Comparison of ENCODE assay signal across 11 mouse cellular contexts in genomic region chr10:59958458-59958857, GRCm38 (mm10). TPM values are rescaled to one million over a fixed set of nuclear protein-coding genes. Genes with fewer than 3 reads are reported as not detected.
DNase-seq lines count a peak whose midpoint lies in the region; ATAC-seq and TF ChIP-seq lines count a peak whose summit lies in the region.
"Had no signal": no experiment of that assay in that cellular context is flagged by ENCODE, and none has a peak within 500 bp of the region (broad histone marks: within the 10 kb centered on the region; RNA-seq: fewer than 3 reads in every experiment).

No protein-coding gene starts in this region.

- TF ChIP-seq CTCF in heart, postnatal 0 days (IDR thresholded peaks at IDR 0.05; ENCODE audit: low read depth), result no peak
- TF ChIP-seq CTCF in kidney, adult 2 months (conservative IDR thresholded peaks at IDR 0.05; ENCODE audit: insufficient read depth, insufficient read length, low read depth, low read length), result no peak

- H3K4me2 ChIP-seq in heart, postnatal 0 days (ENCODE audit: low read depth, low read length), result no peak overlapping the region
- peak overlapping the region; percentile 57 for H3K4me2 ChIP-seq in myocyte (ENCODE audit: low read depth)
- H3K4me2 ChIP-seq: lung, embryonic 15.5 days had no signal

- no peak overlapping the region for H3ac ChIP-seq in myocyte (ENCODE audit: control insufficient read depth, insufficient read length)

- H3K4me1 ChIP-seq in heart, postnatal 0 days (ENCODE audit: control insufficient read depth, insufficient read depth), result peaks cover 10% of the 10 kb centered on the region; the same call in 1 of the 2 replicates
- H3K4me1 ChIP-seq in brown adipose tissue, adult 24 weeks (ENCODE audit: control insufficient read depth, insufficient read depth, insufficient read length, low read length), result peaks cover 13% of the 10 kb centered on the region
- H3K4me1 ChIP-seq in kidney, adult 2 months (ENCODE audit: control insufficient read depth, insufficient read depth, low read length), result no peaks in the 10 kb centered on the region

- no peak for DNase-seq in heart, postnatal 0 days (ENCODE audit: low spot score)
- DNase-seq in heart, postnatal 25 days (ENCODE audit: low spot score), result no peak
- DNase-seq in kidney, adult 2 months, result no peak
- DNase-seq in c-Kit-positive CD71-positive TER-119-positive erythroid progenitor cells, embryonic 14.5 days (ENCODE audit: low spot score), result no peak
- DNase-seq in adrenal gland, adult 8-10 months, result no peak
- DNase-seq: kidney, postnatal 10 days had no signal

- no peak for ATAC-seq in heart, postnatal 0 days (ENCODE audit: insufficient read depth, low read depth)
- 0 out of 4 replicates have a peak, but pooled peaks have one; percentile 4 to 14 for ATAC-seq in hematopoietic stem cell, adult 5-6 weeks (replicated peaks in 1 of 2; ENCODE audit: insufficient read depth in 1 of 2, low FRiP score in 2 of 2, low TSS enrichment in 1 of 2, low read depth in 1 of 2, poor library complexity in 2 of 2, severe bottlenecking in 2 of 2)

- no peaks in the 10 kb centered on the region for H3K79me2 ChIP-seq in myocyte (ENCODE audit: control insufficient read depth, insufficient read depth)

- peak overlapping the region; percentile 43; the same call in 1 of the 2 replicates for H3K27ac ChIP-seq in heart, postnatal 0 days (ENCODE audit: low read depth)
- H3K27ac ChIP-seq in brown adipose tissue, adult 24 weeks (replicated peaks; ENCODE audit: low read depth, low read length), result peak overlapping the region; percentile 16; the same call in 1 of the 2 replicates
- H3K27ac ChIP-seq in kidney, adult 2 months (ENCODE audit: insufficient read depth, low read depth, low read length), result no peak overlapping the region
- H3K27ac ChIP-seq: lung, embryonic 15.5 days had no signal

- intact Hi-C loops in heart, postnatal 25 days (cut with DNase I), result no loop called here

- TF ChIP-seq POLR2A in myocyte (IDR thresholded peaks at IDR 0.05; ENCODE audit: insufficient read length, low read depth), result no peak
- TF ChIP-seq POLR2A in kidney, adult 2 months (IDR thresholded peaks at IDR 0.05; ENCODE audit: low read depth, low read length), result no peak

- TF ChIP-seq EP300 in heart, postnatal 0 days (IDR thresholded peaks at IDR 0.05; ENCODE audit: low read depth), result no peak

- 63% methylated on average over 5 of the region's 5 CpGs for WGBS in heart, postnatal 0 days
- WGBS in kidney, adult 2 months, result 79% methylated on average over 5 of the region's 5 CpGs

- no peak overlapping the region for H3K9ac ChIP-seq in heart, postnatal 0 days (replicated peaks; ENCODE audit: low read depth, low read length)
- H3K9ac ChIP-seq: lung, embryonic 15.5 days had no signal

- H3K27me3 ChIP-seq in heart, postnatal 0 days (ENCODE audit: control insufficient read depth, insufficient read depth, low read length), result no peaks in the 10 kb centered on the region
- H3K27me3 ChIP-seq in myocyte (ENCODE audit: control insufficient read depth, insufficient read depth, insufficient read length), result no peaks in the 10 kb centered on the region
- no peaks in the 10 kb centered on the region; the same call in 1 of the 2 replicates for H3K27me3 ChIP-seq in kidney, adult 2 months (replicated peaks; ENCODE audit: control insufficient read depth, insufficient read depth, low read length)

- H3K36me3 ChIP-seq in heart, postnatal 0 days (replicated peaks; ENCODE audit: control insufficient read depth, insufficient read depth, low read length), result no peaks in the 10 kb centered on the region
- no peaks in the 10 kb centered on the region for H3K36me3 ChIP-seq in myocyte (ENCODE audit: control insufficient read depth, insufficient read depth)
- no peaks in the 10 kb centered on the region for H3K36me3 ChIP-seq in kidney, adult 2 months (ENCODE audit: control insufficient read depth, insufficient read depth, low read length)
- H3K36me3 ChIP-seq: G1E; lung, embryonic 15.5 days had no signal

- H3K4me3 ChIP-seq in heart, postnatal 0 days (ENCODE audit: low read depth, low read length), result no peak overlapping the region
- no peak overlapping the region for H3K4me3 ChIP-seq in brown adipose tissue, adult 24 weeks (ENCODE audit: insufficient read depth, low read depth, low read length)
- no peak overlapping the region for H3K4me3 ChIP-seq in myocyte
- no peak overlapping the region for H3K4me3 ChIP-seq in kidney, adult 2 months (ENCODE audit: insufficient read depth, low read depth, low read length)
- H3K4me3 ChIP-seq: lung, embryonic 15.5 days had no signal

- no peaks in the 10 kb centered on the region for H3K9me3 ChIP-seq in heart, postnatal 0 days (replicated peaks; ENCODE audit: control insufficient read depth, low read length)
- H3K9me3 ChIP-seq: G1E; lung, embryonic 15.5 days had no signal

TF ChIP-seq in myocyte, 11 proteins besides CTCF, POLR2A, EP300 and RAD21:
- no peak for TF ChIP-seq CEBPB (IDR thresholded peaks at IDR 0.05; ENCODE audit: insufficient read depth, poor library complexity, severe bottlenecking)
- TF ChIP-seq REST (IDR thresholded peaks at IDR 0.05; ENCODE audit: insufficient read depth, insufficient read length), result no peak
- TF ChIP-seq TCF12 (IDR thresholded peaks at IDR 0.05; ENCODE audit: insufficient read depth, poor library complexity, severe bottlenecking), result no peak

RNA-seq across cellular contexts. Expression of gene Ddit4, which starts 6.8 kb away (rescaled TPM):
- 30.3 and 35.6 TPM in 2 replicates for total RNA-seq in heart, postnatal 0 days (2014; rRNA removed; ENCODE audit: low replicate concordance)
- polyA plus RNA-seq in heart, postnatal 0 days (2015; fragmentation: Nextera tagmentation; extraction: Ambion mirVana), result 17.0 and 17.4 TPM in 2 replicates
- total RNA-seq in heart, postnatal 25 days (2021), result 10 to 100 TPM; 41.8 to 77.1 TPM
- 6.1 and 17.7 TPM in 2 replicates for polyA plus RNA-seq in brown adipose tissue, adult 24 weeks (2012; ENCODE audit: insufficient read depth, insufficient read length, missing spikeins)
- 2.5 and 7.9 TPM in 2 replicates for total RNA-seq in hematopoietic stem cell, adult 5-6 weeks (2017)
- polyA plus RNA-seq in myocyte (2012; fragmentation: generic; extraction: Trizol), result 266 TPM
- polyA plus RNA-seq in kidney, adult 2 months (2012; rRNA removed), result 21.1 and 21.6 TPM in 2 replicates
- 10 to 100 TPM; 27.9 to 91.5 (median 34.7) TPM for total RNA-seq in adrenal gland, adult 8-10 months (2022)

RNA-seq across cellular contexts. Expression of gene Ascc1, which starts 44.1 kb away (rescaled TPM):
- total RNA-seq in heart, postnatal 0 days (2014; rRNA removed; ENCODE audit: low replicate concordance), result 14.0 and 15.7 TPM in 2 replicates
- 34.6 and 35.8 TPM in 2 replicates for polyA plus RNA-seq in heart, postnatal 0 days (2015; fragmentation: Nextera tagmentation; extraction: Ambion mirVana)
- total RNA-seq in heart, postnatal 25 days (2021), result 10 to 100 TPM; 20.5 to 23.1 TPM
- polyA plus RNA-seq in brown adipose tissue, adult 24 weeks (2012; ENCODE audit: insufficient read depth, insufficient read length, missing spikeins), result 19.2 and 20.6 TPM in 2 replicates
- 35.5 and 50.8 TPM in 2 replicates for total RNA-seq in hematopoietic stem cell, adult 5-6 weeks (2017)
- 36.7 TPM for polyA plus RNA-seq in myocyte (2012; fragmentation: generic; extraction: Trizol)
- polyA plus RNA-seq in kidney, adult 2 months (2012; rRNA removed), result 106 and 132 TPM in 2 replicates
- 10 to 100 TPM; 32.6 to 37.8 (median 35.5) TPM for total RNA-seq in adrenal gland, adult 8-10 months (2022)

RNA-seq across cellular contexts. Expression of gene Anapc16, which starts 44.5 kb away (rescaled TPM):
- total RNA-seq in heart, postnatal 0 days (2014; rRNA removed; ENCODE audit: low replicate concordance), result 29.7 and 85.4 TPM in 2 replicates
- 104 and 108 TPM in 2 replicates for polyA plus RNA-seq in heart, postnatal 0 days (2015; fragmentation: Nextera tagmentation; extraction: Ambion mirVana)
- total RNA-seq in heart, postnatal 25 days (2021), result 10 to 100 TPM; 62.1 to 67.4 TPM
- polyA plus RNA-seq in brown adipose tissue, adult 24 weeks (2012; ENCODE audit: insufficient read depth, insufficient read length, missing spikeins), result 59.1 and 60.8 TPM in 2 replicates
- 42.0 and 44.3 TPM in 2 replicates for total RNA-seq in hematopoietic stem cell, adult 5-6 weeks (2017)
- polyA plus RNA-seq in myocyte (2012; fragmentation: generic; extraction: Trizol), result 127 TPM
- 84.8 and 100 TPM in 2 replicates for polyA plus RNA-seq in kidney, adult 2 months (2012; rRNA removed)
- total RNA-seq in adrenal gland, adult 8-10 months (2022), result 10 to 100 TPM; 73.6 to 95.8 (median 81.1) TPM
